Mouse (Mus musculus) spleen, embryonic (tissue): ENCODE measurements around the gene Hnrnph2.

Source experiments
- CTCF ChIA-PET: fragments of 350-600 bp; sonication (Branson Sonifier 250); formaldehyde crosslinking; loops from one replicate; lab custom pipeline; 2022; lab: Charles Lee

Gene Hnrnph2

GRCm38 (mm10) chrX:134600659-134601379 lies at the start of gene Hnrnph2, which contains the start of gene Gla:
Gene Hnrnph2, plus strand, starts transcription at chrX:134601179.
Gene Gla, minus strand, starts transcription at chrX:134601125.
- CTCF ChIA-PET, result no interaction called here

GRCm38 (mm10) chrX:134553326-134553725 lies 47.7 kb upstream of the Hnrnph2 start:
- CTCF ChIA-PET, result no interaction called here

DNA sequence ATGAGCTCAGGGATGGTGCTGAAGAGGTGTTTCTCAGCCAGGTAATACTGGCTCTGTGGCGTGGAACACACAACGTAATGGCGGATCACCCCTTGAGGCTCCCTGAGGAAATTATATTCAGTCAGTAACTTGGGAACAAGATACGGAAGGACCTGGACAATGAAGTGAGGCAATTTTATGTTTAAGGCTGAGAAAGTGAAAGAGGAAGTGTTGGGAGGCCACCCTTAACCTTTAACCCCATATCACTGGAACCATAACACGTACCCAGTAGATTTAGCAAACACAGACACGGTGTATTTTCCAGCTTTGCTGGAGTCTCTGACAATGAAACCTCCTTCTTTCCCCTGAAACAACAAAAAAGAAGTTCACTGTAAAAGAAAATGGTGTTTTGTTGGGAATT lies 46.6 kb upstream of the Hnrnph2 start:
- CTCF ChIA-PET, result interaction anchor here (0.6 kb wide), 1 partner anchor 13 kb away, joined by 4 read pairs; the partner anchor contains the start of gene Timm8a1

- CTCF ChIA-PET, result no interaction called here
These were observed 36.7 kb upstream of the Hnrnph2 start for GRCm38 (mm10) chrX:134564326-134564725.

- CTCF ChIA-PET, result no interaction called here
These were observed 34.3 kb upstream of the Hnrnph2 start for GRCm38 (mm10) chrX:134566536-134567222.

GRCm38 (mm10) chrX:134577896-134578295 lies 23.1 kb upstream of the Hnrnph2 start:
- CTCF ChIA-PET, result no interaction called here

- CTCF ChIA-PET, result no interaction called here
These were observed 20.3 kb upstream of the Hnrnph2 start for GRCm38 (mm10) chrX:134580528-134581305.

DNA sequence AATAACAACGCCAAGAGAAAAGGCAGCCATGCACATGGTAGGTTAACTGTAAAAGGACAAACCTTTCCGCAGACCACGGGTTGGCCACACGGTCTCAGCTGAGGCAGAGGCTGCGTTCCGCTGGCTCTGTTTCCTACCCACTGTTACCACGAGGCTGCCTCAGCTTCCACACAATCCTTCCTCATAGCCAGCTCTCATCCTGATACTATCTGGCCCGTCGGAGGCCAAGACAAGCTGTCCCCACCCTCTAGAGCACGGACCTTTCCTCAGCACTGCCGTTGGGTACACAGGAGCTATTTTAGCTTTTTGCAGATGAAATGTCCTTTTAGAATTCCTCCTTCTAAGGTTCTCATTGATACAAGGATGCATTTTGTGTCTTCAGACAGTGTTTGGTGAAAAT lies 18.7 kb upstream of the Hnrnph2 start:
- CTCF ChIA-PET, result no interaction called here

- CTCF ChIA-PET, result interaction anchor here (0.6 kb wide), 1 partner anchor 14 kb away, joined by 3 read pairs; no protein-coding TSS in a partner anchor
These were observed 17.9 kb upstream of the Hnrnph2 start, which contains the start of gene Btk for GRCm38 (mm10) chrX:134582888-134583669. Gene Btk, minus strand, starts transcription at chrX:134583570.

GRCm38 (mm10) chrX:134585103-134586002 lies 15.6 kb upstream of the Hnrnph2 start, which contains the start of gene Rpl36a:
Gene Rpl36a, plus strand, starts transcription at chrX:134585654.
- CTCF ChIA-PET, result no interaction called here

- CTCF ChIA-PET, result interaction anchor here (0.7 kb wide), 1 partner anchor 14 kb away, joined by 3 read pairs; no protein-coding TSS in a partner anchor
These were observed 14.5 kb upstream of the Hnrnph2 start for GRCm38 (mm10) chrX:134586447-134586846.

DNA sequence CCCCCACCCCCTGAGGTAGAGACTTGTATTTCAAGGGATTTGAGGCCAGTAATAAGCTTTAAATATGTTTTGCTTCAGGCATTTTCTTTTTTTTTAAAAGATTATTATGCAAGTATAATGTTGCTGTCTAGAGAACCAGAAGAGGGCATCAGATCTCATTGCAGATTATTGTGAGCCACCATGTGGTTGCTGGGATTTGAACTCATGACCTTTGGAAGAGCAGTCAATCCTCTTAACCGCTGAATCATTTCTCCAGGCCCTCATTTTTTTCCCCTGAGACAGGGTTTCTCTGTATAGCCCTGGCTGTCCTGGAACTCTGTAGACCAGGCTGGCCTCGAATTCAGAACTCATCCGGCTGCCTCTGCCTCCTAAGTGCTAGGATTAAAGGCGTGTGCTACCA lies 12.7 kb upstream of the Hnrnph2 start:
- CTCF ChIA-PET, result no interaction called here

DNA sequence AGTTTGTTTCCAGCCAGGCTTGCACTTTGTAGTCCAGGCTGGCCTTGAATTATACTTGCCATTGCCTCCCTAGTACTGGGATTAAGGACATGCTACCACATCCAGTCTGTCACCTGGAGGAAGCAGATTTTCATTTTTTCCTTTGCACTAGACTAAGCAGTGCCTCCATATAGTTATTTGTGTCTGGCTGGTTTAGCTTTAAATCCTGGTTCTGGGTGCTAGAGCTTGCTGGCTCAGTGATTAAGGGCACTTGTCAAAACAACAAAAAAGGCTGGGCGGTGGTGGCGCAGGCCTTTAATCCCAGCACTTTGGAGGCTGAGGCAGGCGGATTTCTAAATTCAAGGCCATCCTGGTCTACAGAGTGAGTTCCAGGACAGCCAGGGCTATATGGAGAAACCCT lies 12.0 kb upstream of the Hnrnph2 start:
- CTCF ChIA-PET, result no interaction called here

- CTCF ChIA-PET, result no interaction called here
These were observed 11.1 kb upstream of the Hnrnph2 start for GRCm38 (mm10) chrX:134589836-134590235.

GRCm38 (mm10) chrX:134599922-134600565 lies 935 bp upstream of the Hnrnph2 start:
- CTCF ChIA-PET, result interaction anchor here (0.5 kb wide), 1 partner anchor 13 kb away, joined by 3 read pairs; no protein-coding TSS in a partner anchor

- CTCF ChIA-PET, result no interaction called here
These were observed 571 bp downstream of the Hnrnph2 start for GRCm38 (mm10) chrX:134601380-134602120.

- CTCF ChIA-PET, result no interaction called here
These were observed 8.5 kb downstream of the Hnrnph2 start for GRCm38 (mm10) chrX:134609472-134609871.

DNA sequence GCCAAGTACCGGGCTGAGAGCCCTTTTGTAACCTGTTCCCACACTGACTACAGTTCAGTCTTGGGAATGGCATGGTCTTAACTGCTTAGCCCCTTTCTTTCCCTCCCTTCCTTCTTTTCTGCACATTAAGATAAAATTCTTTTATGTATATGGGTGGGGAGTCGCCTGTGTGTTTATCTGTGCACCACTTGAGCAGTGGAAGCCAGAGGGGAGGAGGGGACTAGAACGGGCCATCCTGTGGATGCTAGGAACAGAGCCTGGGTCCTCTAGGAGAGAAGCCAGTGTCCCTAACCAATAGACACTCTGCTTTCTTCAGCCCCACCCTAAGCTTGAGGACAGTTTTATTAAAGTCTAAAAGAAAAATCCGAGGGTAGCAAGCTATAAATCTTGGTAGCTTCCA lies 10.0 kb downstream of the Hnrnph2 start:
- CTCF ChIA-PET, result no interaction called here
